Mouse (Mus musculus): ENCODE data around the gene Smtnl2. TPM values are rescaled to one million over a fixed set of nuclear protein-coding genes. Genes with fewer than 3 reads are reported as not detected.

Smtnl2 gene
- polyA plus RNA-seq, 1 experiment from 2014 or later: 3.5 TPM

DNA sequence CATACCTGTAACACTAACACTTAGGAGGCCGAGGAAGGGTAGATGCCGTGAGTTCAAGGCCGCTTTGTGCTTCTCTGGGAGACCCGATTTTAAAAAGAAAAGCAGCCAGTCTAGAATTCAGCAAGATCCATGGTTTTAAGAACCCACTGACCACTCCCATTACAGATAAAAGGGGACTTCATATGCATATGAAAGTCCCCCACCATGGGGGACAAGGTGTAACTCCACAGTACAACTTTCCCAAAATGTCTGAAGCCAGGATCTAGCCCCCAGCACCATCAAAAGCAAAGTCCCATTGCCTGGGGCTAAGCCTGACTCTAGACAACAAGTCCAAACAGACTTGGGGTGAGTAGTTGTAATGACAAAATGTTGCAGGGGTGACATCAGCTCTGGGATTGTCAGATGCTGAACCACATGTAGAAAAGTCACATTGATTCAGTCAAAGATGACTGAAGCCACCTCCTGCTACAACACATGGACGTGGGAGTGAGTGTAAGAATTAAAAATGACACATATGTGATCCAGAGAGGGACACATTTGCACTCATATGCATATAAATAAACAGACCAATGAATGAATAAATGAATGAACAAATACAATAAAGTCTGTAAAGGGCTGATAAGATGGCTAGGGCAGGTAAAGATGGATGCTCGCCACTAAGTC, 9.1 kb upstream of the Smtnl2 start:
- Histone ChIP-seq H3K27me3 (ENCODE audit: insufficient read depth, low read length) (no peaks in the 10 kb centered on the region), H3K4me3 (ENCODE audit: low read depth, low read length) (no peak overlapping the region), H3K27ac (ENCODE audit: low read depth) (no peak overlapping the region), H3K9ac (replicated peaks) (no peak overlapping the region), H3K4me1 (ENCODE audit: insufficient read depth) (peaks cover 6% of the 10 kb centered on the region; the same call in 1 of the 2 replicates), H3K9me3 (ENCODE audit: low read length) (no peaks in the 10 kb centered on the region), H3K4me2 (ENCODE audit: low read depth, low read length) (no peak overlapping the region), H3K36me3 (replicated peaks; ENCODE audit: insufficient read depth, low read length) (no peaks in the 10 kb centered on the region)
- DNase-seq: no peak
- no peak for ATAC-seq
- TF ChIP-seq EP300 (IDR thresholded peaks at IDR 0.05; ENCODE audit: low read depth) (no peak), CTCF (IDR thresholded peaks at IDR 0.05; ENCODE audit: low read depth) (no peak)
- WGBS (ENCODE audit: insufficient replicate concordance): 79% methylated on average over 6 of the region's 6 CpGs

DNA sequence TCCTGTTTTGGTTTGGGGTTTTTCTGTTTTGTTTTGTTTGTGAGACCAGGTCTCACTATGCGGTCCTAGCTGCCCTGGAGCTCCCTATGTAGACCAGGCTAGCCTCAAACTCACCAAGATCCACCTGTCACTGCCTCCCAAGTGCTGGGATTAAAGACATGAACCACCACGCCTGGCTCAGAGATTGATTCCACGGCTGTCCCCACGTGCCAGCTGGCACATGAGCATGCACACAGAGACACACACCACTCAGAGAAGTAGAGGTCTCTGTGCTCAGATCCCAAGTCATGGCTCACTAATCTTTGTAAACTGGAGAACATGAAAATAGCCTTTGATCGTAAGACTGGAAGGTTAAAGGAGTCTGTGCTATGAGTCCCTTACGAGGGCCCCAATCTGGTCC, 7.5 kb upstream of the Smtnl2 start:
- H3K4me1 ChIP-seq (ENCODE audit: insufficient read depth): peaks cover 11% of the 10 kb centered on the region; the same call in 1 of the 2 replicates
- no peak overlapping the region for H3K4me3 ChIP-seq (ENCODE audit: low read depth, low read length)
- no peaks in the 10 kb centered on the region for H3K36me3 ChIP-seq (replicated peaks; ENCODE audit: insufficient read depth, low read length)
- ATAC-seq: no peak
- 78% methylated on average over 6 of the region's 6 CpGs for WGBS (ENCODE audit: insufficient replicate concordance)
- no peak overlapping the region for H3K4me2 ChIP-seq (ENCODE audit: low read depth, low read length)
- no peak for DNase-seq
- no peak overlapping the region for H3K9ac ChIP-seq (replicated peaks)
- no peak for TF ChIP-seq CTCF (IDR thresholded peaks at IDR 0.05; ENCODE audit: low read depth)
- no peak for TF ChIP-seq EP300 (IDR thresholded peaks at IDR 0.05; ENCODE audit: low read depth)
- H3K9me3 ChIP-seq (ENCODE audit: low read length): no peaks in the 10 kb centered on the region
- no peaks in the 10 kb centered on the region for H3K27me3 ChIP-seq (ENCODE audit: insufficient read depth, low read length)
- no peak overlapping the region for H3K27ac ChIP-seq (ENCODE audit: low read depth)

GRCm38 (mm10) chr11:72418227-72418626, 6.7 kb upstream of the Smtnl2 start:
- 0 out of 2 replicates have a peak, but pooled peaks have one; percentile 26 for ATAC-seq
- Histone ChIP-seq H3K4me3 (ENCODE audit: low read depth, low read length) (no peak overlapping the region), H3K27ac (ENCODE audit: low read depth) (no peak overlapping the region), H3K36me3 (replicated peaks; ENCODE audit: insufficient read depth, low read length) (no peaks in the 10 kb centered on the region), H3K9me3 (ENCODE audit: low read length) (no peaks in the 10 kb centered on the region), H3K4me1 (ENCODE audit: insufficient read depth) (peaks cover 11% of the 10 kb centered on the region; the same call in 1 of the 2 replicates), H3K27me3 (ENCODE audit: insufficient read depth, low read length) (0 out of 2 replicates have a peak, but pooled peaks cover under 1% of the 10 kb centered on the region), H3K9ac (replicated peaks) (no peak overlapping the region), H3K4me2 (ENCODE audit: low read depth, low read length) (no peak overlapping the region)
- TF ChIP-seq EP300 (IDR thresholded peaks at IDR 0.05; ENCODE audit: low read depth): no peak
- no peak for TF ChIP-seq CTCF (IDR thresholded peaks at IDR 0.05; ENCODE audit: low read depth)
- DNase-seq: peak; percentile 27
- WGBS (ENCODE audit: insufficient replicate concordance): 68% methylated on average over 8 of the region's 8 CpGs

- TF ChIP-seq EP300 (IDR thresholded peaks at IDR 0.05; ENCODE audit: low read depth) (no peak), CTCF (IDR thresholded peaks at IDR 0.05; ENCODE audit: low read depth) (no peak)
- 59% methylated on average over 4 of the region's 4 CpGs for WGBS (ENCODE audit: insufficient replicate concordance)
- H3K4me3 ChIP-seq (ENCODE audit: low read depth, low read length): no peak overlapping the region
- H3K4me1 ChIP-seq (ENCODE audit: insufficient read depth): peaks cover 11% of the 10 kb centered on the region; the same call in 1 of the 2 replicates
- H3K27me3 ChIP-seq (ENCODE audit: insufficient read depth, low read length): 0 out of 2 replicates have a peak, but pooled peaks cover 4% of the 10 kb centered on the region
- no peak overlapping the region for H3K9ac ChIP-seq (replicated peaks)
- H3K9me3 ChIP-seq (ENCODE audit: low read length): no peaks in the 10 kb centered on the region
- DNase-seq (no peak), ATAC-seq (no peak)
- no peaks in the 10 kb centered on the region for H3K36me3 ChIP-seq (replicated peaks; ENCODE audit: insufficient read depth, low read length)
- H3K4me2 ChIP-seq (ENCODE audit: low read depth, low read length): no peak overlapping the region
- no peak overlapping the region for H3K27ac ChIP-seq (ENCODE audit: low read depth)
Measured at GRCm38 (mm10) chr11:72417376-72417775, 5.9 kb upstream of the Smtnl2 start.

DNA sequence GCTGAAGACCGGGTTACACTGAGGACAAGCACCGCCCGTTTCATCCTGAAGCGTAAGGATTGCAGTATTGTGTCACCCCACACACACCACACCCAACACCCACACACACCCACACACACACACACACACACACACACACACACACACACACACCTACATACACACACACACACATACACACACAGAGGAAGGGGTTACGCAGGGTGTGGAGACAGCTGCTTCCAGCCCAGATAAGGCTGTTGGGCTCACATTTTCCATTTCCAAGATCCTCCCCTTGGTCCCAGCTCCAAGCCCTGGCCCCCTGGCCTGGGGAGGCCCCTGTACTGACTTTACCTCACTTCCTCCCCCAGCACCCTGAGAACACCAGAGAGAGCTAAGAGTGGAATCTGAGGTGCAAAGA, 5.2 kb upstream of the Smtnl2 start:
- Histone ChIP-seq H3K36me3 (replicated peaks; ENCODE audit: insufficient read depth, low read length) (no peaks in the 10 kb centered on the region), H3K27ac (ENCODE audit: low read depth) (no peak overlapping the region), H3K9me3 (ENCODE audit: low read length) (no peaks in the 10 kb centered on the region), H3K4me2 (ENCODE audit: low read depth, low read length) (no peak overlapping the region), H3K4me1 (ENCODE audit: insufficient read depth) (peaks cover 13% of the 10 kb centered on the region), H3K9ac (replicated peaks) (no peak overlapping the region), H3K4me3 (ENCODE audit: low read depth, low read length) (no peak overlapping the region), H3K27me3 (ENCODE audit: insufficient read depth, low read length) (0 out of 2 replicates have a peak, but pooled peaks cover 4% of the 10 kb centered on the region)
- WGBS (ENCODE audit: insufficient replicate concordance): 42% methylated on average over 5 of the region's 5 CpGs
- TF ChIP-seq EP300 (IDR thresholded peaks at IDR 0.05; ENCODE audit: low read depth) (no peak), CTCF (IDR thresholded peaks at IDR 0.05; ENCODE audit: low read depth) (no peak)
- DNase-seq: peak; percentile 16
- no peak for ATAC-seq

DNA sequence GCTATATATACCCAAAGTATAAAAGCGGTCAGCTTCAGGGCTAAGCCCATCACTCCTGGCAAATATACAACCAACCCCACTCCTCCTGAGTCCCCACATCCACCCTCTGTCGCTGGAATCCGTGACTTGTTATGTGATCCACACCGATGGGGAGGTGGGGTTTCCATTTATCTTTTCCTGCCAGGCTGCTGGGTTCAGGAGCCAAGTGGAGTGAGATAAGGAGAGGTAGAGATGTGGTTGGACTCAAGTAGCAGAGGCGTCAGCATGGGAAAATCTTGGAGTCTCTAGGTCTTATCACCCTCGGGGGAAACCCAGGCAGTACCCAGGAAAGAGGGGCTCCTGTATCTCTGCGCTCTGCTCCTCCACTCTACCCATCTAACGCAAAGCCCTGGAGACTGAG, 3.6 kb upstream of the Smtnl2 start:
- WGBS (ENCODE audit: insufficient replicate concordance): 37% methylated on average over 8 of the region's 8 CpGs
- Histone ChIP-seq H3K27me3 (ENCODE audit: insufficient read depth, low read length) (peaks cover 12% of the 10 kb centered on the region; the same call in 1 of the 2 replicates), H3K9me3 (ENCODE audit: low read length) (no peaks in the 10 kb centered on the region), H3K36me3 (replicated peaks; ENCODE audit: insufficient read depth, low read length) (no peaks in the 10 kb centered on the region), H3K9ac (replicated peaks) (no peak overlapping the region), H3K4me3 (ENCODE audit: low read depth, low read length) (no peak overlapping the region), H3K4me1 (ENCODE audit: insufficient read depth) (peaks cover 22% of the 10 kb centered on the region), H3K27ac (ENCODE audit: low read depth) (no peak overlapping the region), H3K4me2 (ENCODE audit: low read depth, low read length) (no peak overlapping the region)
- ATAC-seq (peak; percentile 28), DNase-seq (peak; percentile 18)
- peak; percentile 78 for TF ChIP-seq EP300 (IDR thresholded peaks at IDR 0.05; ENCODE audit: low read depth)
- TF ChIP-seq CTCF (IDR thresholded peaks at IDR 0.05; ENCODE audit: low read depth): no peak
